Mouse (Mus musculus) myocyte (in vitro differentiated cells): ENCODE measurements around the gene Thap4. TPM values are rescaled to one million over a fixed set of nuclear protein-coding genes. Genes with fewer than 3 reads are reported as not detected.

Experiments
- H3K27me3 ChIP-seq: one replicate; pipeline ENCODE4 v1.6.1; 2011; ENCODE audit not compliant: control insufficient read depth, insufficient read depth, insufficient read length
- H3K36me3 ChIP-seq: one replicate; pipeline ENCODE4 v1.6.1; 2011; ENCODE audit not compliant: control insufficient read depth, insufficient read depth
- H3K4me2 ChIP-seq: one replicate; pipeline ENCODE4 v1.6.1; 2011; ENCODE audit warnings: low read depth, control low read depth
- H3K4me3 ChIP-seq: one replicate; pipeline ENCODE4 v1.5.1; 2011; ENCODE audit warnings: mild to moderate bottlenecking, control low read depth, moderate library complexity
- H3K79me2 ChIP-seq: one replicate; pipeline ENCODE4 v1.6.1; 2011; ENCODE audit not compliant: control insufficient read depth, insufficient read depth
- H3ac ChIP-seq: one replicate; pipeline ENCODE4 v1.6.1; 2011; ENCODE audit not compliant: control insufficient read depth, insufficient read length
- CEBPB ChIP-seq: IDR thresholded peaks from 2 replicates; pipeline ENCODE4 v1.6.1; 2011; ENCODE audit warnings: mild to moderate bottlenecking, moderate library complexity; ENCODE audit not compliant: poor library complexity, insufficient read depth, severe bottlenecking
- E2F4 ChIP-seq: IDR thresholded peaks from one replicate; pipeline ENCODE4 v1.6.1; 2011; ENCODE audit warnings: mild to moderate bottlenecking, control low read depth, moderate library complexity; ENCODE audit not compliant: insufficient read depth
- MAX ChIP-seq: IDR thresholded peaks from one replicate; pipeline ENCODE4 v1.6.1; 2011; ENCODE audit warnings: low read depth, mild to moderate bottlenecking, control low read depth
- MYOD1 ChIP-seq, 3 experiments: IDR thresholded peaks; one replicate each; pipeline ENCODE4 v1.6.1; 2011; ENCODE audit warnings: control low read depth in 2 of 3, low read depth in 2 of 3, mild to moderate bottlenecking in 2 of 3, moderate library complexity in 1 of 3; ENCODE audit not compliant: insufficient read length in 2 of 3, control insufficient read depth in 1 of 3
- MYOG ChIP-seq, 3 experiments: IDR thresholded peaks; one replicate each; pipeline ENCODE4 v1.6.1; 2011; ENCODE audit warnings: control low read depth in 2 of 3, low read depth in 2 of 3, mild to moderate bottlenecking in 2 of 3; ENCODE audit not compliant: insufficient read length in 2 of 3, control insufficient read depth in 1 of 3, insufficient read depth in 1 of 3
- POLR2A ChIP-seq: IDR thresholded peaks from one replicate; pipeline ENCODE4 v1.6.1; 2011; ENCODE audit warnings: low read depth, mild to moderate bottlenecking, control low read depth, moderate library complexity; ENCODE audit not compliant: insufficient read length
- POLR2AphosphoS2 ChIP-seq: IDR thresholded peaks from one replicate; pipeline ENCODE4 v1.6.1; 2011; ENCODE audit warnings: low read depth, control low read depth; ENCODE audit not compliant: insufficient read length
- REST ChIP-seq: IDR thresholded peaks from one replicate; pipeline ENCODE4 v1.6.1; 2011; ENCODE audit warnings: mild to moderate bottlenecking, control low read depth, moderate library complexity; ENCODE audit not compliant: insufficient read depth, insufficient read length
- SRF ChIP-seq: IDR thresholded peaks from one replicate; pipeline ENCODE4 v1.6.1; 2011; ENCODE audit warnings: low read depth; ENCODE audit not compliant: control insufficient read depth, insufficient read length
- TCF12 ChIP-seq: IDR thresholded peaks from one replicate; pipeline ENCODE4 v1.6.1; 2011; ENCODE audit warnings: mild to moderate bottlenecking, control low read depth; ENCODE audit not compliant: poor library complexity, insufficient read depth, severe bottlenecking
- TCF3 ChIP-seq: IDR thresholded peaks from one replicate; pipeline ENCODE4 v1.6.1; 2011; ENCODE audit warnings: low read depth, control low read depth; ENCODE audit not compliant: insufficient read length
- USF1 ChIP-seq: IDR thresholded peaks from one replicate; pipeline ENCODE4 v1.6.1; 2011; ENCODE audit warnings: low read depth, mild to moderate bottlenecking, control low read depth, moderate library complexity
- polyA plus RNA-seq: library from polyadenylated mRNA; unstranded; fragments of >200 nt; fragmentation: generic; extraction: Trizol; gene quantifications from one replicate; pipeline ENCODE4 v1.2.1, GENCODE M21; 2012; ENCODE audit warnings: missing spikeins

Thap4 gene
- polyA plus RNA-seq, 1 experiment: 52.9 TPM

DNA sequence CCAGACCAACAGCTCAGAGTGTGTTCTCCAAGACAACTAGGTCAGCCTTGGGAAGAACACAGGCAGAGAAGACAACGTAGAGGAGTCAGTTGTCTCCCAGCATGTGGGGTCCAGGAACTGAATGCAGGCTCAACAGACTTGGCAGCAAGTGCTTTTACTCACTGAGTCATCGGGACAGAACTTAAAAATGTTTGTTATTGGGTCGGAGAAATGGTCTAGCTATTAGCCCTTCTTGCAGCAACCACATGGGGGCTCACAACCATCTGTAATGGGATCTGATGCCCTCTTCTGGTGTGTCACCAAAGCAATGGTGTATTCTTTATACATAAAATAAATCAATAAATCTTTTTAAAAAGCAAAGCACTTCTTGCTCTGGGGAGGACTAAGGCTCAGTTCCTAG is 28.5 kb downstream of the Thap4 start:
- no peak overlapping the region for H3K4me3 ChIP-seq
- no peaks in the 10 kb centered on the region for H3K79me2 ChIP-seq
- H3K4me2 ChIP-seq: no peak overlapping the region
- H3K27me3 ChIP-seq: no peaks in the 10 kb centered on the region
- TF ChIP-seq SRF (no peak), TCF3 (no peak), CEBPB (no peak), REST (no peak), MYOG (IDR thresholded peaks at IDR 0.05; ENCODE audit: control insufficient read depth in 1 of 3, insufficient read depth in 1 of 3, insufficient read length in 2 of 3, low read depth in 2 of 3) (no peak), POLR2A (no peak), MYOD1 (IDR thresholded peaks at IDR 0.05; ENCODE audit: control insufficient read depth in 1 of 3, insufficient read length in 2 of 3, low read depth in 2 of 3) (no peak), E2F4 (no peak), TCF12 (no peak), USF1 (no peak)
- H3K36me3 ChIP-seq: no peaks in the 10 kb centered on the region
- H3ac ChIP-seq: no peak overlapping the region

DNA sequence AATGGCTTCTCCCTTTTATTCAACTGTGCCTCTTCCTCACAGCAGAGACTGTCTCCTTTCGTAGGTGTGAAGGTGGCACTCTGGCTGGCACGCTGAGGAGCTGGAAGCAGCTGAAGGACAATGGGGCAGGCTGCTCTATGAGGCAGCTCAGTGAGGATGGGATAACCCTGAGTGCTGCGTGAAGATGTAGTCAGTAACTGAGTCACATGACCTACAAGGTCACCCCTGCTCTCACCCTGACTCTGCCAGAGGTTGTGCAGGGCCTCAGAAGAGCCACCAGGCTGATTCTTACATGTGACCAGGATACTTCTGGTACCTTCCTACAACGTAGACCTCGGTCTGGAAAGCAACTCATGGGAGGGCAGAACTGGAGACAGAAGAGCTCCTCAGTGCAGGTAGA is 29.0 kb downstream of the Thap4 start:
- H3K4me2 ChIP-seq: no peak overlapping the region
- no peak overlapping the region for H3K4me3 ChIP-seq
- no peaks in the 10 kb centered on the region for H3K36me3 ChIP-seq
- no peak for TF ChIP-seq POLR2A
- no peak for TF ChIP-seq TCF3
- no peak for TF ChIP-seq USF1
- TF ChIP-seq MYOG (IDR thresholded peaks at IDR 0.05; ENCODE audit: control insufficient read depth in 1 of 3, insufficient read depth in 1 of 3, insufficient read length in 2 of 3, low read depth in 2 of 3): no peak
- TF ChIP-seq SRF: no peak
- TF ChIP-seq TCF12: no peak
- no peak for TF ChIP-seq MAX
- no peak for TF ChIP-seq REST
- TF ChIP-seq CEBPB: no peak
- TF ChIP-seq POLR2AphosphoS2: no peak
- TF ChIP-seq E2F4: no peak
- no peak for TF ChIP-seq MYOD1 (IDR thresholded peaks at IDR 0.05; ENCODE audit: control insufficient read depth in 1 of 3, insufficient read length in 2 of 3, low read depth in 2 of 3)
- H3K27me3 ChIP-seq: no peaks in the 10 kb centered on the region
- H3ac ChIP-seq: no peak overlapping the region
- H3K79me2 ChIP-seq: no peaks in the 10 kb centered on the region

DNA sequence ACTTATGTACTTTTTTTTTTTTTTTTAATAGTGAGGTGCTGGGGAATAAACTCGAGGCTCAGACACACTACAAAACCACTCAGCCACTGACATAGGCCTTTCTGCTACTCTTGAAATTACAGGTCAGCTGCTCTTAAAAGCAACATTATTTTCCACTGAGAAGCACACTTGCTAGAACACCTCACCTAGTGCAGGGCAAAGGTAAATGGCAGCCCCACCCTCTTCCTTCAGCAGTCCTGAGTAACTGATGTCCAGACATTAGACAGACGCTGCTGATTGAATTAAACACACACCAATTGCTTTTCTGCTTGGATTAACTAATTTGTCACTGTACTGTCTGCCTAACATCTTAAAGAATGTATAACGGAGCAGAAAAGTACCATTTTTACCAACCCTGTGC is 30.0 kb downstream of the Thap4 start:
- TF ChIP-seq SRF (no peak), POLR2AphosphoS2 (no peak), E2F4 (no peak), MYOG (IDR thresholded peaks at IDR 0.05; ENCODE audit: control insufficient read depth in 1 of 3, insufficient read depth in 1 of 3, insufficient read length in 2 of 3, low read depth in 2 of 3) (no peak), TCF3 (no peak), REST (no peak), TCF12 (no peak), USF1 (no peak)
- Histone ChIP-seq H3K4me3 (no peak overlapping the region), H3K79me2 (no peaks in the 10 kb centered on the region), H3ac (no peak overlapping the region), H3K36me3 (no peaks in the 10 kb centered on the region), H3K4me2 (no peak overlapping the region), H3K27me3 (no peaks in the 10 kb centered on the region)

DNA sequence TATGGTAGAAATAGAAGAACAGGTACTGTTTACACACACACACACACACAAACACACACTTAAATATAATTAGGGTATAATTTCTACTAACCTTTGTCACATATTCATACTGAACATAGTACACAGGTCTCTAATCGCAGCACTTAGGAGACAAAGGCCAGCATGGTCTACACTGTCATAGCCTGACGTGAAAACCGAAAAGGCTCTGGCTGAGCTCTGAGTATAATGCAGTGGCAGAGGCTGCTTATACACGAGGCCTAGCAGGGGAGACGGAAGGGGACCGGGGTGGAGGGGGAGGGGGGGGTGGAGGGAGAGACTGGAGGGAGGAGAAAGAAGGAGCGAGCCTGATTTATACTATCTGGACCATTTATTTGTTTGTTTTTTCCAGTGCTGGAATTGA is 33.1 kb downstream of the Thap4 start:
- Histone ChIP-seq H3ac (no peak overlapping the region), H3K4me2 (no peak overlapping the region), H3K36me3 (no peaks in the 10 kb centered on the region), H3K79me2 (no peaks in the 10 kb centered on the region), H3K27me3 (no peaks in the 10 kb centered on the region), H3K4me3 (no peak overlapping the region)
- TF ChIP-seq POLR2AphosphoS2 (no peak), REST (no peak), MYOG (IDR thresholded peaks at IDR 0.05; ENCODE audit: control insufficient read depth in 1 of 3, insufficient read depth in 1 of 3, insufficient read length in 2 of 3, low read depth in 2 of 3) (no peak), USF1 (no peak), E2F4 (no peak)

DNA sequence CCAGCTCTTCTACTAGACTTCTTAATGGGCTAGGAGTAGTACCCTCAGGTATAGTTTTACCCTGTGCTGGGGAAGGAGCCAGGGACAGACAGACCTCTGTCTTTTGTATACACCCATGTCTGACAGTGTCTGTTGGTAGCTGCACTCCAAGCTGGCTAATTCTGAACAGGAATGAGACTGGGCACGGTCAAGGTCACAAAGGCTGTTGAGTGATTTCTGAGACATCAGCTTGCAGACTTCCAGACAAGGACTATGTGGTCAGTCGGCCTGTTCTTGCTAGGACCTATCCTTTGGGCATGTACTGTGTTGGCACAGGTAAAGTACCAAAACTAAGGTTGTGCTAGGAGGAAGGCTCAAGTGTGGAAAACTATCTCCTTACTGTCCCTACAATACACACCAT is 38.5 kb downstream of the Thap4 start:
- Histone ChIP-seq H3K79me2 (no peaks in the 10 kb centered on the region), H3ac (no peak overlapping the region), H3K27me3 (no peaks in the 10 kb centered on the region), H3K4me2 (no peak overlapping the region), H3K4me3 (no peak overlapping the region), H3K36me3 (no peaks in the 10 kb centered on the region)
- TF ChIP-seq MYOD1 (IDR thresholded peaks at IDR 0.05; ENCODE audit: control insufficient read depth in 1 of 3, insufficient read length in 2 of 3, low read depth in 2 of 3) (no peak), POLR2A (no peak), TCF3 (no peak), E2F4 (no peak), MYOG (IDR thresholded peaks at IDR 0.05; ENCODE audit: control insufficient read depth in 1 of 3, insufficient read depth in 1 of 3, insufficient read length in 2 of 3, low read depth in 2 of 3) (no peak), CEBPB (no peak)
